Mouse (Mus musculus) thymus, postnatal 4 days (tissue): Measurements from ENCODE around the gene Rnf215.
"Not testable (repeated sequence)": the region's sequence is repeated elsewhere in the genome, so short reads cannot be mapped to it uniquely, and the experiment has no call there.

Source experiments
- DNase-seq: peaks from one replicate; pipeline ENCODE4 v3.0.0; 2021

The Rnf215 gene

GRCm38 (mm10) chr11:4134986-4135935 lies at the start of gene Rnf215:
TSS of gene Rnf215 (plus strand) at chr11:4135202.
- peak; percentile 96 for DNase-seq

GRCm38 (mm10) chr11:4086246-4086645 lies 48.8 kb upstream of the Rnf215 start:
- no peak for DNase-seq

DNA sequence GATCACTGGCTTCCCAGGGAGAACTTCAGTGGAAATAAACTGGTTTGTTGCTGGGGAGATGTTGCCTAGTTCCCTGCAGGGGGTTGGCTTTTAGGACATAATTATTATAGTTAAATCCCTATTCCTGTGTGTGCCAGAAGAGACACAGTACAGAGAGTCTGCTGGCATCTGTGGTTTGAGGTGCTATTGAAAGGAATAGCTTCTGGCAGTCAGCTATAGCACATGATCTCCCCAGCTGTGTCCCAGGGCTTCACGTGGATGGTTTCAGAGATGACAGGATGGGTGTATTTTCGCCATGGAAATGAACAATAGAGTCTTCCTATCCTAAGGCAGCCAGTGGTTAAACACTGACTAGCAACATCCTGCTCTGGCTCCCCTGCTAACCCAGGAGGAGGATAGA lies 47.7 kb upstream of the Rnf215 start:
- DNase-seq: no peak

- no peak for DNase-seq
Observed at GRCm38 (mm10) chr11:4093459-4094377, 41.3 kb upstream of the Rnf215 start.

- peak; percentile 83 for DNase-seq
Observed at GRCm38 (mm10) chr11:4094378-4095170, 40.4 kb upstream of the Rnf215 start.

GRCm38 (mm10) chr11:4095171-4096053 lies 39.6 kb upstream of the Rnf215 start, which contains the start of gene Mtfp1:
TSS of gene Mtfp1 (minus strand) at chr11:4095445.
- DNase-seq: peak; percentile 81

DNA sequence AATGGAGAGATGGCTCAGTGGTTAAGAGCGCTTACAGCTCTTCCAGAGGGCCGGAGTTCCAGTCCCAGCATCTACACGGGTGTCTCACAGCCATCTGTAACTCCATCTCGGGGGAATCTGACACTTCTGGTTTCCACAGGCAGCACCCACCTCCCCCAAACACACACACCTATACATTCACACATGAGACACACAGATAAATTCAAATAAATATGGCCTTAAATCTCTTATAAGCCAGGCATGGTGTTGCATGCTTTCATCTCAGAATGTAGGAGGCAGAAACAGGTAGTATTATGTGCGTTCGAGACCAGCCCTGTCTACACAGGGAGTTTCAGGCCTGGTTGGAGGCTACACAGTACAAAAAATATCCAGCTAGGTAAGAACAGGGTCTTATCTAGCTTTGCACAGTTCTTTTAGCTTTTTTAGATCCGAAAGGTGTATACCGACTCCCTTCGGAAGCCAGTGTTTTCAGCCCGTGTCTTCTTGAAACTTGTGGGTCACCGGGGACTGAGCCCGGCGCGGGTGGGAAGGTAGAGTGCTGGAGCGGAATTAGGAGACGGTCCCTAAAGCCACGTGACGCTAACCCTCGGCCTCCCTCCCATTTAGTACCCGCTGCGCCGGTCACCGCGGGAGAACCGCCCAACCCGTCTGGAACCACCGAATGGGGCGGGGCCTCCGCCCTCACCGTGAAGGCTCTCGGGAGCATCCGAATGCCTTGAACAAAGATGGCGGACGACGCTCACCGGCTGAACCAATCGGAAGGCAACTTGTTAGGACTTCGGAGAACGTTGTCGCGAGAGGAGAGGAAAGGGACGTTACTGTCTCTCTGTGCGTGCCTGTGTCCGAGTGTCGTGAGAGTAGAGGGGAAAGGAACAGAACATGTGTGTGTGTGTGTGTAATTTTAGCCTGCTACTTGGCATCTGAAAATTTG lies 38.7 kb upstream of the Rnf215 start:
- peak; percentile 95 for DNase-seq

DNA sequence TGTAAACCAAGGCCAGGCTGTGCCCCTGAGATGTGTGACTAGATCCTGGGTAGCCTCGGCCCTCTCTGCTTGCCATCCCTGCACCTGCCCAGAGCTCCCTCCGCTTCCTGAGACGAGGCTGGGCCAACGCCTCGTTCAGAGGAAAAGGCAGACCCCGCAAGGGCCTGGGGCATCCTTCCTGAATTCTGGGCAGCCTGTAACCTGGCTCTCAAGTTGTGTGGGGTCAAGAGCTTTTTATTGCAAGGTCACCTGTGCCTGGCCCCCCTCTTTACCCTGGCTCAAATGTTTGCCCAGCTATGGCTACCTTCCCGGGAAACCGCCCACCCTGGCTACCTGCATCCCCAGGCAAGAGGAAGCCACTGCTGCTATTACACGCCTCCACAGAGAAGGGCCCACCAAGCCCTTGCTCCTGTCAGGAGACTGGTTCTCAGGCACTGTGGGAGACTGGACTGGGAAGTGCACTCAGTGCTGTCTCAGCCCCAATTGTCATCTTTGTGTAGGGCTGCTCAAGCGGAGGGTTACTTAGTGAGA lies 37.8 kb upstream of the Rnf215 start:
- DNase-seq: peak; percentile 46

- peak; percentile 68 for DNase-seq
Observed at GRCm38 (mm10) chr11:4098120-4098519, 36.9 kb upstream of the Rnf215 start.

DNA sequence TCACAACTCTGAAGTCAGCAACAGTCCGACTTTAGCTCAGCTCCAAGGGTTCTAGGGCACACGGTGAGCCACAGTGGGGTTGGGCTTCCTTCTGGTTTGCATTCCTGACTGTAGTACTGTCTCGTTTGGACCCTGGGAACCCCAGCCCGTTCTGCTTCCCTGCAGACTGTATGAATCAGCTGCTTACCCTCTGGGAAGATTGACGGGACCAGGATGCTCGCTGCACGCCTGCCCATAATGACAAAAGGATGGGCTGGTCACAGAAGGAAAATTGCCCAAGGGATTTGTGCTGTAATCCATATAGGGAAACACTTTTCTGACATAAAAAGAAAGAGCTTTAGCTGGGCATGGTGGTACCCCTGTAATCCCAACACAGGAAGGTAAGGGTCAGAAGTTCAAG lies 36.2 kb upstream of the Rnf215 start:
- DNase-seq: no peak

GRCm38 (mm10) chr11:4099447-4099846 lies 35.6 kb upstream of the Rnf215 start:
- DNase-seq: no peak

- no peak for DNase-seq
Observed at GRCm38 (mm10) chr11:4101851-4102250, 33.2 kb upstream of the Rnf215 start.

- DNase-seq: no peak
Observed at GRCm38 (mm10) chr11:4103522-4103921, 31.5 kb upstream of the Rnf215 start.

GRCm38 (mm10) chr11:4104989-4105388 lies 30.0 kb upstream of the Rnf215 start:
- DNase-seq: no peak

DNA sequence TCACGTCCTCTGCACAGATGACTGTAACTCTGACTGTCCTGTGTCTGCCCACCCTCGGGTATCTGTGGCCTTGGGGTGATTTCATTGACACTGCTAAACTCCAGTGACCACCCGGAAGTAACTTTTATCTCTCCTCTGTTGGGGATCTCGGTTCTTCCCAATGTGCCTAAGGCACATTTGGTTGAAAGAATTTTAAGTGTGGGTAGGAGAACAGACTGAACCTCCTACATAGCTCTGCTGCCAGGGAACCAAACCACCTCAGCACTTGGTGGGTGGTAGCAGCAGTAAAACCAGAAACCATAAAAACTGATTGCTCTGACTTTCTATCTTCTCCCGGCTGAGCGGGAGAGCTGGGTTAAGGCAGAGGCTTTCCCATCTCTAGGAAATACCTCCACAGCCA lies 29.6 kb upstream of the Rnf215 start:
- no peak for DNase-seq

DNA sequence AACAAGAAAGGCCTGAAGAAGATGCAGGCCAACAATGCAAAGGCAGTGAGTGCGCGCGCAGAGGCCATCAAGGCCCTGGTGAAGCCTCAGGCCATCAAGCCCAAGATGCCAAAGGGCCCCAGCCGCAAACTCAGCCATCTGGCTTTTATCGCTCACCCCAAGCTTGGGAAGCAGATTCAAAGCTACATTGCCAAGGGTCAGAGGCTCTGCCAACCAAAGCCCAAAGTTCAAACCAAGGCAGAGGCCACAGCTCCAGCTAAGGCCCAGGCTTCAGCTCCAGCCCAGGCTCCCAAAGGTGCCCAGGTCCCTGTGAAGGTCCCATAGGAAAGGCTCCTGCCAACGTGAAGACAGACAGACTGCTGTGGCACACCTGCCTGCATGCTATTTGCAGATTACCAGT lies 27.1 kb upstream of the Rnf215 start:
- DNase-seq: not testable (repeated sequence)

DNA sequence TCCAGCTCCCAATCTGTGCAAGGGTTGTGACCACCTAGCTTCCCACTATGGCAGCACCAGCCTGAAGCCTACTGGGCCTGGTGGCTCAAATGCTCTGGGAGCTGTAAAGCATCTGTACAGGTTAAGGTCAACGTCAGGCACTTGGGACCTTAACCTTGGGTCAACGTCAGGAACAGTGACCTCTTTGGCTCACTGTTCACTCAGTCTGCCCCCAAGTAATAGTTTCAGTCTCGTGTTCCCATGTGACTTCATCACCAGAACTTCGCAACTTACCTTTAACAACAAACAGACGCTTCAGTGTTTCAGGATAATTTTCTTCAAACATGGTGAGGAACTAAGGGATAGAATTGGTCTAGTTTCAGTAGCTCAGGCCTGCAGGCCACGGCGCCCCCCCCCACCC lies 26.3 kb upstream of the Rnf215 start:
- no peak for DNase-seq

GRCm38 (mm10) chr11:4112033-4112432 lies 23.0 kb upstream of the Rnf215 start:
- no peak for DNase-seq

- DNase-seq: no peak
Observed at GRCm38 (mm10) chr11:4112861-4113260, 22.1 kb upstream of the Rnf215 start.

- DNase-seq: no peak
Observed at GRCm38 (mm10) chr11:4113496-4113895, 21.5 kb upstream of the Rnf215 start.
